Mouse (Mus musculus): ENCODE data around the gene Comp.

Comp gene

GRCm38 (mm10) chr8:70397611-70398563 is 24.5 kb downstream of the Comp start:
- no peak for DNase-seq (ENCODE audit: low read depth)

DNA sequence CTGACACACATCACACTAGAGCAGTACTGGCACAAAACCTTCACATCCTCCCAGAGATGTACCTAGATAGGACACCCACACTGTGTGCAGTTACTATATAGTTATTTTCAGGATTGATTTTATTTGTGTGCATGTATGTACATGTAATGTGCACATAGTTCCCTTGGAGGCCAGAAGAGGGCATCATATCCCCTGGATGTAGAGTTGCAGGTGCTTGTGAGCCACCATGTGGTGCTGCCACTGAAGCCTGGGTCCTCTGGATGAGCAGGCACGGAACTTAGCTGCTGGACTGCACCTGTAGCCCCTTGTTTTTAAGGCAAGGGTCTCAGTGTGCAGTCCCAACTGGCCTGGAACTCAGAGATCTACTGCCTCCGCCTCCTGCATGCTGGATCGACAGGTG is 30.9 kb downstream of the Comp start:
- no peak for DNase-seq (ENCODE audit: low read depth)

DNA sequence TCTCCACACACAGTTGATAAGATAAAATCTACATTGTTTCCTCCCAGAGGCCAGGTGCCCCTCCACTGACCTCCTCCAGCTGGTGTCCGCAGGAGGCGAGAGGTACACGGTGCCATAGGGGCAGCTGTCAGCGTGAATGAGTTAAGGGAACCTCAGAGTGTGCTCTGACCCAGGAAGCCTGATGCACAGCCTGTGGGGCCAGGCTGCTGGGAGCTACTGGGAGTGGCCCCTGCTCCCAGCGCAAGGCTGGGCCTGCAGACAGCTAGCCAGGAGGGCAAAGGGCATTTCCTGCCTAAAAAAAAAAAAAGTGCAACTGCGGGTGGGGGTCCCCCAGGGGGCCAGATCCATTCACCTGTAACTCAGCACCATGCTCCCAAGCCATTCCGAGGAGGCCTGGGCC is 31.8 kb downstream of the Comp start:
- DNase-seq (ENCODE audit: low read depth): no peak

DNA sequence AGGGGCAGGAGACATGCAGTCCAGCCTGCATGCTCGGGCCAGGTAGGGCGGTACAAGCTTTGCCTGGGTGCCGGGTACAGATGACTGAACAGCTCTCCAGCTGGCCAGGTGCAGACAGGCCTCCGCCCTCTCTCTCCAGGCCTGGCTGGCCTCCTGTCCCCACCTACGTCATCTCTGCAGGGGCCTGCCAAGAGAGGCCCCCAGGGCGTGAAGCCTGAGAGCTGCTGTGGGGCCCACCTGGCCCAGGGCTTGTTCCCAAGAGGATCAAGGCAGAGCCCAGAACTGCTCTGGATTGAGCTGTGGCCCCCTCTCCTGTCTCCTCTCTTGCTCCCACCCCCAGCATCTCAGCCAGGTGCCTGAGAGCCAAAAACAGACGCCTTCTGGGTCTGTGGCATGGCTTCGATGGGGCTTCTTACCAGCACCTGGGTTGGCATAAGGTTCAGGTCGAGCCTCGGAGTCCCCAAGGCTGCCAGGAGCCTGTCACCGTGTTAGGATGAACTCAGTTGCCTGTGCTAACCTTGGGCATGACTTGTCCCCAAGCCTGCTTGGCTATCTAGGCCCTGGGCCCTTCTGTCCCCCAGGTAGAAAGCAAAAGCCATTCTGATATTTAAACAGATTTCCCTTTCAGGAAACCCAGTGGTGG is 33.2 kb downstream of the Comp start:
- DNase-seq (ENCODE audit: low read depth): no peak

GRCm38 (mm10) chr8:70408301-70408700 is 34.9 kb downstream of the Comp start:
- DNase-seq (ENCODE audit: low read depth): no peak

- DNase-seq (ENCODE audit: low read depth): no peak
Observed at GRCm38 (mm10) chr8:70409019-70409418, 35.7 kb downstream of the Comp start.

- DNase-seq (ENCODE audit: low read depth): no peak
Observed at GRCm38 (mm10) chr8:70409455-70409871, 36.1 kb downstream of the Comp start.

DNA sequence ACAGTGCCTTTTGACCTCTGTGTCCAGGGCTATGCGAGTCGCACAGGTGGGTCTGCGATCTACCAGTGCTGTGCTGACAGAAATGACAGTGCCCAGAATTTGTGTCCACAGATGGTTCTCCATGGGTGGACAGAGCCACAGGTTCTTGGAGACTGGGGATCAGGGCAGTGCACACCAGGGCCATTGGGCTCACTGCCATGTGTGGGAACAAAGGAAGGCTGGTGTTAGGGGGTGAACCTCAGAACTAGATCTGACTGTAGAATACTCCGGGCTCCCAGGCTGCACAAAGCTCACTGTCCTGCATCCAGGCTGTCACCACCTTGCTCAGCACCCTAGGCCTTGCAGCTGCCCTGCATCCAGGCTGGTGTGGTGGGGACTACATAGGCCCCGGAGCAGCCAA is 36.9 kb downstream of the Comp start:
- no peak for DNase-seq (ENCODE audit: low read depth)

DNA sequence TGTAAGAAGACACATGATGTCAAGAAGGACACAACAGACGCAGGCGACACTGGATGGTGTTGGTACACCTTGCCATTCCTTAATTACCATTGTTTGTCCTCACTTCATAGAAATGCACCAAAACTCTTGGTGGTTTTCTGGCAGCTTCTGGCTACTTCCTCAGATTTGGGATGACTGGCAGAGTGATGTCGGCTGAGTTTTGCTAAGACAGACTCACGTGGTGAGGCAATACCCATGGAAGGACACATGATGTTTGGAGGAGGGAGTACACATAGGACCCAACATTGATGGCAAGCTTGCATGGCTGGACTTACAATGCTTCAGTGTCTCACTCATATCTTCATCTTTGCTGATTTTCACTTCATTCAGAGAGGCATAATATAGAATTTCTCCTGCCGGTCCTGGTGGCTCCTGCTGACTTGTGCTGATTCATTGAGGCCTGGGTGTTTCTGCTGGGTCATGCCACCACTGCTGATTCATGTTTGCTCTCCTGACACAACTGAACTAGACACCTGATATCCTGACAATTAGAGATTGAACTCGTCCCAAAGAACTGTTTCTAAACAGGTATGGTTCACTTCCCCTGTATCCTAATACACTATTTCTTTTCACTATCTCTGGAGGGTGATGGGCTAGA is 41.1 kb downstream of the Comp start:
- no peak for DNase-seq (ENCODE audit: low read depth)

DNA sequence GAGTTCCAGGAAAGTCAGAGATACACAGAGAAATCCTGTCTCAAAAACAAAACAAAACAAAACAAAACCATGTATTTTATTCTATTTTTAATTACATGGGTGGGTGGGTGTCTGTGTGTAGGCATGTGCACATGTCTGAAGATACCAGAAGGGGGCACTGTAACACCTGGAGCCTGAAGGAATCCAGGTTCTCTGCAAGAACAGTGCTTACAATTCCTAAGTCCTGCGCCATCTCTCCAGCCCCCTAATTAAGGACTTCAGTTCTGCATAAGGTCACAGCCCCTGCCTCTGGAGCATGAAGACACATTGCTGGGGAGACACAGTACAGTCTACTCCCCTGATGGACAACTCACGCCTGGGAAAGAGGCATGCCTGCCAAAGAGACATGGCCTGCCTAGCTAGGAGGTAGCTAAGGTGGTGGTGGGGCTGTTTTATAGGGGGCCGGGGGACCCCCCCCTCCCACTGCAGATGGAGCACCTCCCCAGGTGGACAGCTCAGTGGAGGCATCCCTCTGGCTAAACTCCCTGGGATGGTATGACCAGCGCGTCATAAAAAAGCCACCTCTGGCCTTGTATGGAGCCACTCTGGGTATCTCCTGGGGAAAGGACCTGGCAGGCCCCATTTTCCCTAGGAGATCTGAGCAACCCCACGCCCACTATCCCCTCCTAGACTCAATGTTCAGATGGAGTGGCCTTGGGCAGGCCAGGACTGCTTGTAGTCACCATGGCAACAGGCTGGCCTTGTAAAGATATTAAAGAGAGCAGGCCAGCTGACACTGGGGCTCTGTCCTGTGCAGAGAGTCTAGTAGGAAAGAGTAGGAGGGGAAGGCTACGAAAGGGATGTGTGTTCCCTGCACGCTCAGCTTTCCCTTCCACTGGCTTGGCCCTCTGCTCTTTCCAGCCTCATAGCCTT is 42.4 kb downstream of the Comp start:
- DNase-seq (ENCODE audit: low read depth): peak; percentile 56

GRCm38 (mm10) chr8:70416941-70417340 is 43.6 kb downstream of the Comp start:
- DNase-seq (ENCODE audit: low read depth): no peak

- DNase-seq (ENCODE audit: low read depth): no peak
Observed at GRCm38 (mm10) chr8:70417914-70418313, 44.6 kb downstream of the Comp start.

- no peak for DNase-seq (ENCODE audit: low read depth)
Observed at GRCm38 (mm10) chr8:70418954-70419353, 45.6 kb downstream of the Comp start.

GRCm38 (mm10) chr8:70419879-70420643 is 46.7 kb downstream of the Comp start:
- DNase-seq (ENCODE audit: low read depth): no peak

GRCm38 (mm10) chr8:70421349-70422104 is 48.2 kb downstream of the Comp start:
- no peak for DNase-seq (ENCODE audit: low read depth)

GRCm38 (mm10) chr8:70422722-70423121 is 49.4 kb downstream of the Comp start:
- DNase-seq (ENCODE audit: low read depth): peak; percentile 59

DNA sequence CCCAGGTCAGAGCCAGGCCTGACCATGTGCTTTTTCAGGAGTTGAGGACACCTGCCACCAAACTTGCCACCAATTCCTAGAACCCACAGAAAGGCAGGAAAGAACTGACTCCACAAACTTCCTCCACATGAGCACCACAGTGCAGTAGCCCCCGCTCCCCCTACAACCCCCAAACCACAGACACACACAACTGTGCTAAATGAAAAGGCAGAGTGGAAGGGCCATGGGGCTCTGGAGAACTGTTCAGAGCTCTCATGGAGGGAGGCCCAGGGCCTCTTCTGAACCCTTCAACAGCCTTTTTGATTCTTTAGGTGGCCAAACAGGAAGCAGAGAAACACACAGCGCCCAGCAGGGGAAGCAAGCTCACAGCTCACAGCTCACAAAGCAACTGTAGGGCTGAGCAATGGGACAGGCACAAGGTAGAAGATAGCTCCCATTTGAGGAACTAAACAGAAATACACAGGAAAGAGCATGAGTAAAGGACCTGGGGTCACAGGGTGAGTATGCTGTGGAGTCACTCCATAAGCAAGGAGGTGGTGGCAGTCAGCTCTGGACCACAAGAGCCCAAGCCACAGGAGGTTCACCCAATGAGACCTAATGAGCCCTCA is 53.0 kb downstream of the Comp start:
- DNase-seq (ENCODE audit: low read depth): no peak

DNA sequence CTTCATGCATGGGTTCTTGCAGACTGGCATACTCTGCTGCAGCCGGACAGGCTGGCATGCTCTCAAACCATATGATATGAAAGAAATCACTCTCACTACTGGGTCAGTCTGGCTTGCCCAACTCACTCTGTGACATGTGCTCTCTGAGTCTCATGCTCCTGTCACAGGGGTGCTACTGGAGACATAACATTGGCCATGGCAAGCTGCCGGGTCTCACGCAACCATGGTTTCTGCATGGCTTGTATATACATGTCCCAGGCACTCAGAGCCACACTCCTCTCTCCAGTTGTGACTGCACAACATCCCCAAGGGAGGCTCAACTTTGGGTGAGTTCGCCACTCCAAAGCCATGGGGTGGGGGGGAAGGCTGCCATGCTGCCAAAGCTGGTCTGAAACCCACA is 57.9 kb downstream of the Comp start:
- DNase-seq (ENCODE audit: low read depth): no peak
